Mouse (Mus musculus) urinary bladder, postnatal 10 days (tissue): Measurements from ENCODE around the gene Rbpj.

ENCODE experiments used
- DNase-seq: peaks from one replicate; pipeline ENCODE4 v3.0.0; 2022; ENCODE audit warnings: low spot score

Gene Rbpj

DNA sequence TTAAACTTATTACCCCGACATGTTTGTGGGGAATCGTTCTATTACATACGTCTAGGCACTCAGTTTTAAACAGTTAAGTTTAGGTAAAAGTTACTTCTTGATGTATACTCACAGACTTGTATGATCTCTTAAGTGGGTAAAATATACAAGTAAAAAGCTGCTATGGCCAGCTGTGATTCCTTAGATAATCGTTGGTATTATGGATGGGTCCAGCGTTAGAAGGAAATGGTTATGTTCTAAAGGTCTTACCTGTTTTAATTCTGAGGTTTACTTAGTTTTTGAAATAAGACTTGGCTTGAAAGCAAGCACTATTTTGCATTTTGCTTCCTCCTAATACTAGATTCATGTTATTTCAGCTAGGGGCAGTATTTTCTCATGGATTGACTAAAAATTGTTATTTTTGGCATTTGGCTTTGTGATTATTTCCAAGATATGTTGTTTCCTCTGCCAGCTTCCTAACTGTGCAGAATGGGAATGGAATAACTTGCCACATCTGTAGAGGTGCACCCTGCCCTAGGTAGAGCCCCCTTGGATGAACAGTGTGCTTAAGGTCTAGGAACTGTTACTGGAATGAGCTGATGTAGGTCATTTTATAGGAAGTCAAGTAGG, 127.2 kb downstream of the Rbpj start:
- DNase-seq = no peak

DNA sequence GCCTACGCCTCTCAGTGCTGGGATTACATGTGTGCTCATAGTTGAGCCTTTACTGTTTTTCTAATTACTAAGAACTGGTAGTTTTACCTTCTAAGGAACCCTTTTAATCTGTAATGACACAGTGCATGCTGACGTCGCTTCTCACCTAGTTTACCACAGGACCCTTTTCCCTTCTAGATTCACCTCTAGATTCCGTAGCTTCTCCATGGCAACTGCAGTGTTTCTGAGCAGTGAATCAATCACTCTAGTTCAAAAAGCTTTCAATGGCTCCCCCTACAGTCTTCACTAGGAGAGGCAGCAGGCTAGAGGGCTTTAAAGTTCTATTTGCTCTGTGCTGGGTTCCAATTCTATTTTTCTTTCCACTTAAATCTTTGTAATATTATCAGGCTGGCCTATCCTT, 128.3 kb downstream of the Rbpj start:
- DNase-seq = no peak

DNA sequence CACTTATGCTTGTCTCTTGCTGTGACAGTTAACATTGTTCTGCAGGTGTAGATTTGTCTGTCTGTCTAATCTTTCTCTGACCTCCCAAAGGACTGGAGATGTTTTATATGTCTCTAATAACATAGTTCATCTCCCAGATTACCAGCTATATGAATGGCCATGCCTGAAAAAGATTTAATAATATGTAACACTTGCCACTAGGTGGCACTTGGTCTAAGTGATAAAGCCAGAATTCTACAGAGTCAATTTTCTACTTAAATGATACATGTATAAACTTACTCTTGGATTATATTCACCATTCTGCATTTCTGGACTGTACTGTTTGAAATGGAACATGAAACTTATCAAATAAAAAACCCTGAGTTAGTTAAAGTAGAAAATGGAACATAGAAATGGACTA, 132.6 kb downstream of the Rbpj start:
- no peak for DNase-seq

DNA sequence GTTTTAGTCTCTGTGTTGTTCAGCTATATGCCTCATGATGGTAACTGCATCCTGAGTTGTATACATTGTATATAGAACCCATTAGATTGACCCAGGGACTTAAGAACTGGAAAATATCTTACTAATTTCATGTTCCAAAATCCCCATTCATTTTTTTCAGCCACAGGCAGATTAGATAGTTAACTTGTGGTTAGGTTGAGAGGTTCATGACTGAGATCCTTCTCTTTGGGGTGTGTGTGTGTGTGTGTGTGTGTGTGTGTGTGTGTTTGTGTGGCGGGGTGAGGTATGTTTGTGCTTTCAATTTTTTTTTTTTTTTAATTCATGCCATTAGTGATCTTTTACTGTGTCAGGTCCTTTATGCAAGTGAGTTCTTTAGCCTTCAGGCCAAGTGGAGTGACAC, 133.2 kb downstream of the Rbpj start:
- no peak for DNase-seq

DNA sequence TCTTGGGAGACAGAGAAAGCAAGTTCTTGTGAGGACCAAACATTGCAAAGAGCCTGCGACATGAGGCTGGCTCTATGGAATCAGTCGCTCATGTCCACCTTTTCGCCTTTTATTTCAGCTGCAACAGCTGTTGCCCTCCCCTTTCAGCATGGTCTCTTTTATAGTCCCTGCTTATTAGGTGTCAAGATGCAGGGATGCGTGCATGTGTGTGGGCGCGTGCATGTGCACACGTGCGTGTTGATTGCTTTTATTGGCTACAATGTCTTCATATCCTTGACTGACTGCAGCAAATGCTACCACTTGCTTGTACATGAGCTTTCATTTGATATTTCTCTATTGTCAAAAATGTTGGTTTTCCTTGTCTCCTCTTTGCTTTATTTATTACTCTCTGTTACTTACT, 136.2 kb downstream of the Rbpj start:
- DNase-seq = no peak

DNA sequence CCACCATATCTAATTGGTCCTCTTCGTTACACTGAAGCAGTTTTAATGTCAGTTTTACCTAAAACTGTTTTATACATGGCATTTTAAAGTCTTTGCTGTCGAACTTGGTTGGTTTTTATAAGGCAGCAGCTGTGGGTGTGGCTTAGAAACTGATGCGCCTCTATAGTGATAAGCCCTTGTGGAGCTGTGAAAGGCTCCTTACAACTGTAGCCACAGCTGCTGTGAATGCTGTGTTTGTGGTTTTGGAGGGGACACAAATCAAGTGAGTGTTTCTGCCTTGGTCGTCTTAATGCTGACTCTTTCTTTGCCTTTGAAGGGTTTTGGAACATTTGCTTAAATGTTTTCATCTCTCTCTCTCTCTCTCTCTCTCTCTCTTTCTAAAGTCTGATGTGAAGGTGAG, 139.5 kb downstream of the Rbpj start:
- DNase-seq = no peak

DNA sequence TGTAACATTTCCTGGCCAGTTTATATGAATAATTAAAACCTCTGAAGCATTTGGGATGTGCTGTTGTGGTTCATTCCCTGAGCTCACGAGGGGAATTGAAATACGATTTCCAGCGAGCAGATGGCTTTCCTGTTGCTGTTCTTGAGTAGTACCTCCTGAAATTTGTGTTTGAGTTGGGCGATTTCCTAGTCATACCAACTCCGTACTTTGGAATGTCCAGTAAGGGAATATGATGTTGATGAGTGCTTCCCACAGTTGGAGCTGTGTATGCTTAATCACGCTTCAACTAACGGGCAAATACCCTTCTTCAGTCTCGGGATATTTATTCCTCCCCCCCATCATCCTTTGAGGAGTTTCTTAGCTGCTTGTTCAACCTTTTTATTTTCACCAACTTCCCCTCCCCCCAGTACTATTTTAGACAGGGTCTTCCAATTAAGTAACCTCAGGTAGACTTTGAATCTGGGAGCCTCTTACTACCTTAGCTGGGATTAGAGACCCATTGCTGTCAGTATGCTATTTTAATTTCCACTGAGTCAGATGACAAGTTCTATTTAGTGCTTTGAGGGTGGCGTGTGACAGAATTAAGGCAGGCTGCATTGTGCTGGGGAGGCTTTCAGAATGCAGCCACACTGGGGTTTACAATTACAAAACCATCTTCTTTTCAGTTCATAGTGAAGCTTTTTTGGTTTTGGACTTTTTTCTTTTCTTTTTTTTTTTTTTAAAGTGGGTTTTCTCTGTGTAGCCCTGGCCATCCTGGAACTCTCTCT, 141.5 kb downstream of the Rbpj start:
- no peak for DNase-seq

DNA sequence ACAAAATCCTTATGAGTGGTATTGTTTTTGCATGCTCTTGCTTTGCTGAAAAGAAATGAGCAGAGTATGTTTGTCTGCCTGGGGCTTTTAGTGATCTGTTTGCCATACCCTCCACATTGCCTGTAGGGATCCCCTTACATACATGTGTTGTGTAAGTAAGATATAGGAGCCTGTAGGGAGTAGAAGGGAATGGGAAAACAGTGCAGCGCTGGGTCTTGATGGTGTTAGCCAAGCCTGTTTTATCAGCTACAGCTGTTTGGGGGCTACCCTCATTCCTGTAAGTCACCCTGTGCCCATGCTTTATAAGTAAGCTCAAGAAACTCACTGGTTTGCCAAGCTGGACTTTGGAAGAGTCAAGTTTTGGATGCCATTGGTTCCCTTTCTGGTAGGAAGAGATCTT, 152.9 kb downstream of the Rbpj start:
- no peak for DNase-seq

DNA sequence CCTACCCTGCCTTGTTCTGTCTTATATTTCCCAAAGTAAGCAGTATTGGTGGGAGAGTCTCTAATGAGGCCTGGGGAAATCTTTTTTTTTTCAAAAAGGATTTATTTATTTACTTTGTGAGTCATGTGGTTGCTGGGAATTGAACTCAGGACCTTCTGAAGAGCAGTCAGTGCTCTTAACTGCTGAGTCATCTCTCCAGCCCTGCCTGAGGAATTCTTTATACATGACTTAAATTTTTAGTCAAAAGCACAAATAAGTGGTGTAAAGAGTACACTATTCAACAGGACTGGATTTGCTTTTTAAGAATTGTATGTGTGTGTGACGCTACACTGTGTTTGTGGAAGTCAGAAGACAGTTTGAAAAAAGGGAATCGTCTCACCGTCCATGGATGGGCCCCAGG, 166.1 kb downstream of the Rbpj start:
- no peak for DNase-seq

DNA sequence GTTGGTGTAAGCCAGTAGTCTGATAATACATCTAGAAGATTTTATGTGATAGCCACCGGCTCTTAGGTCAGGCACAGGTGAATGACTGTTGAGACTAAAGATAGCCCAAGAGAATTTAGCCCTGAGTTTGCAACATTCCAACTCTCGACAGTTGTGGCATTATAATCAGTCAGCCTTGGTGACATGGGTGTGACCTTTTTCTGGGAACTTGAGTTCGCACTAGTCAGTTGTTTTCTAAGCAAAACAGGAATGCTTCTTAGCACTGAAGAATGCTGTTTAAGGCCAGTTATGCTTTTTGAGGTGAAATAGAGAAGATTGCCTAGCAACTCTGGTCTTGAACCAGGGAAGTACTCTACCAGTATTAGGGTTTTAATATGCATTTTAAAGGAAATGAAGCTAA, 170.8 kb downstream of the Rbpj start:
- no peak for DNase-seq

DNA sequence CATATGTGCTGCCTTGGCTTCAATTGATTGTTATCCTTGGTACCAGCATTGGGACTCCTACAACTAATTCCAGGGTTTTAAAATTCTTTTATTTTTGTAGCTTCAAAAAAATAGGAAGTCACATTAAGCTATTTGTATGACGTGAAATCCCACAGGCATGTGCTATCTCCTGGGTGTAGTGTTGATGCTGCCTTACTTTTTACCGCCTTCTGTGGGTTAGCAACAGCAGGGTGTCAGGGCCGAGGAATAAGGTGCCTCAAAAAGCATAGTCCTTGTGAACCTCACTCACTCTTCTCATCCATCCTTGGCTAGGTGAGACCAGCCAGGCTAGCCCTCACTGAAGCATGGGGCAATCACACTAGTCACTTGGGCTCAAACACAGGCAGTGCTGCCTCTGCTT, 171.3 kb downstream of the Rbpj start:
- DNase-seq = no peak

DNA sequence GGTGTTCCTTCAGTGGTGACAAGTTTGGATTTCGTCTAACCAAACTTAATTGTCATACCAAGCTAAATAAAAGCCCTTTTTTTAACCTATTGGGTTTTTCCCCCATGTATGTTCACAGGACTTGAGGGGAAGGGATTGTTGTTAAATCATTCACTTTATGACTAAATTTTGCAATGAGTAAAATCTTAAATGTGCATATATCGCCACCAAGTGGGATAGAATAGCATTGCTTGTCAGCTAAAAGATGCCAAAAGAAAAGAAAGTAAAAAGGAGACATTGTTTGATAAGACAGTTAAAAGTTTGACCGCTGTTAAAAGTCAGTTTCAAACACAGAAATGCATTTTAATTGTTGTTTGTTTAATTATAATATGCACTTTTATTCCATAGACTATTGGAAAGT, 172.7 kb downstream of the Rbpj start:
- DNase-seq = no peak

DNA sequence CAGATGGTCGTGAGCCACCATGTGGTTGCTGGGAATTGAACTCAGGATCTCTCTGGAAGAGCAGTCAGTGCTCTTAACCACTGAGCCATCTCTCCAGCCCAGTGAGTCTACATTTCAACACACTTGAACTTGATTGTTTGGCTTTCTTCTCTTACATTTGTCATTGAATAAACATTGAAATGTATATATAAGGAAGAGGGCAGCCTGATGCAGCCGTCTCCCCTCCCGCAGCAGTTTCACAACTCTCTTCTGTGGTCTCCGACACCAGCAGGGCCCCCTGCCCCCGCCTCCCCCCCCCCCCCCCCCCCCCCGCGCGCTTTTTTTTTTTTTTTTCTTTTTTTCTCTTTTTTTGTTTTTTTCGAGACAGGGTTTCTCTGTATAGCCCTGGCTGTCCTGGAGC, 180.7 kb downstream of the Rbpj start:
- DNase-seq = no peak

DNA sequence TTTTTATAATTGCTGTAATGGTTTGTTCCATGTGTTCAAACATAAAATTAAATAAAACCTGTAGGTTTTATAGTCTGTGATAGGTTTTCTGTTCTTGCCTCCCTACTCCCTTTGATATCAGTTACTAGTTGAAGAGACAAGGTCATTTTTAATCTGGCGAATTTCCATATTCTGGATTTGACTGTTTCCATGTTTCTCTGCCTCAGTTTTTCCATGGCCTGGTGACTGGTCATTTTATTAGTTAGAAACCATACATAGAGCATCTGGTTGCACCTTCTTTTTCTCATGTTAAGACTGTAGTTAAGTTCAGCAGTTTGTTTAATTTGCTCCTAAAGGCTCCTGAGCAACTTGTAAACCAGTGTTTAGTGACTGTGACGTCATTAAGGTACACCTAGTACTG, 181.4 kb downstream of the Rbpj start:
- no peak for DNase-seq

DNA sequence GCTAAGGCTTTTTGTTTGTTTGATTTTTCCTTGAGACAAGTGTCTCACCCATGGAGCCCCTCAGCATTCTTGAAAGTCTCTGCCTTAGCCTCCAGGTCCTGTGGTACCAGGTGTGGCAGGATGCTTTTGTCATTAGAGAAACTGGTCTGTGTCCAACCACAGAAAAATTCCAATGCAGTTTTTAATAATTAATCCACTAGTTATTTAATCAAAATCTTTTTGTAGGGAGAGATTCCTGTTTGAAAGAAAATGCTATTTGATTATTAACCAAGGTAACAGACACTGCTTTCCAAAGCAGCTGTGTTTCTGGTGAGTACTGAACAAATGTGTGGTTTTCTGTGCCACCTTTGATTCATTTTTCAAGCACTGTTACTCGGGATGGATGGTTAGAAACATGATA, 190.6 kb downstream of the Rbpj start:
- no peak for DNase-seq

DNA sequence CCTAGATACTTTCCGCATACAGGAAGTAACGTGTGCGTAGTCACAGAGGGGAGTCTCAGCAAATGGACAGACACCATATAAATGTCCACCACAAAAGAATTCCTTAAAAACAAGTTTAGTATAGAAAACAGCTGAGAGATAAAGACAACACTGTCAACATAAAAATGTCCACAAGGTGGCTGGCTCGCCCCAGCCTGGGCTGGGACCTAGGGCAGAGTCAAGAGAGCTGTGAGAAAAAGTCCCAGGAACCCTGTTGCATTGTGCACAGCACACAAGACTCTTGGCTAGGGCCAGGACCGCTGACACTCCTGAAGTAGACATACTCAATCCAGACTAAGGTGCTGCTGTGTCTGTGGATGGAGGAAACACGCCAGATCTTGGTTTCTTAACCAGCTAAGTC, 192.0 kb downstream of the Rbpj start:
- no peak for DNase-seq

DNA sequence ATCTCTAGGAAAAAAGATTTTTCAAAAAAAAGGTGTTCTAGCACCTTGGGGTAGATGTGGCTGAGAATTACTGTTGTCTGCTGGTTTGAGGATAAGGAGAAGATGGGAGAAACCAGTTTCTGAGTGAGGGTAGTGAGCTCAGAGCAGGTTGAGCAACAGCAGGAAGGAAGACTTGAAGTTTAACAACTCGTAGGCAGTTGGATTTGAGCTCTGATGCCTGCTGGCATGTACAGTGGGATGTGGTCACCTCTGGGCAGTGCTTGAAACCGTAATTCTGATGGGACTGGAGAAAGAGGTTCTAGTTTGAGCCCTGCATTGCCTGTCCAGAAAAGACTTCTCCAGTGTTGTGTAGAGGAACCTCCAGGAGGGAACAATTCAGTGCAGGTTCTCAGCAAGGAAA, 195.6 kb downstream of the Rbpj start:
- no peak for DNase-seq

DNA sequence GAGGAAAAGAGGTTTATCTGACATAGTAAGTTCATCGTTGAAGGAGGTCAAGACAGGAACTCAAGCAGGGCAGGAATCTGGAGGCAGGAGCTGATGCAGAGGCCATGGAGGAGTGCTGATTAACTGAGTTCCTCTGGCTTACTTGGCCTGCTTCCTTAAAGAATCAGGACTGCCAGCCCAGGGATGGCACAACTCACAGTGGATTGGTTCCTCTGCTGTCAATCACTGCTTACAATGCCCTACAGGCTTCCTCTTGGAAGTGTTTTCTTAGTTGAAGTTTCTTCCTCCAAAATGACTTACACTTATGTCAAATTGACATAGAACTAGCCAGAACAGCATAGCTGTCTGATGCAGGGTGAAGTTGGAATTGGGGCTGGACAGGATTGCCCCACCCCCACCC, 196.5 kb downstream of the Rbpj start:
- DNase-seq = no peak

DNA sequence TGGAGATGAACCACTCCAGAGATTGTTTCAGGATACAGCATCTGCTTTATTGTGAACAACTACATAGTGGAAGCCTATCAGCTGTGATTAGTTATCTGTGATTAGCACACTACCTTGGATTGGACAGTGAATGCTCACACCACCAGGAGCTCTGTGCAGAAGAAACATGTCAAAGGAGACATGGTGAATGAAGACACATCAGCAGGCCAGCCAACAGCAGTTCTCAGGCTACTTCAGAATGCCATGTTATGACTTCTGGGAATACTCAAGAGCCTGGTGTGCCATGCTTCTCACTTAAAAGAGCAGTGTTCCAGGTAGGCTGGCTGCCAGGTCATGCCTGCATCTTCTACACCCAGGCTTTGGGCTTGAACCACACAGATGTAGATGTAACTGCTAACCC, 197.7 kb downstream of the Rbpj start:
- DNase-seq = no peak

DNA sequence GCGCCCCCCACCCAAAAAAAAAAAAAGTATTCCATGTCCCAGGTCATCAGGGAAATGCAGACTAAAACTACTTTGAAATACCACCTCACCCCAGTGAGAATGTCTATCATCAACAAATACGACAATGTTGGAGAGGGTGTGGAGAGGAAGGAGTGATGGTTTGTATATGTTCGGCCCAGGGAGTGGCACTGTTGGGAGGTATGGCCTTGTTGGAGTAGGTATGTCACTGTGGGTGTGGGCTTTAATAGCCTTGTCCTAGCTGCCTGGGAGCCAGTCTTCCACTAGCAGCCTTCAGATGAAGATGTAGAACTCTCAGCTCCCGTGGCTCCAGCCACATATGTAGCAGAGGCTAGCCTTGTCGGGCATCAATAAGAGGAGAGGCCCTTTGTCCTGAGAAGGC, 202.1 kb downstream of the Rbpj start:
- no peak for DNase-seq

DNA sequence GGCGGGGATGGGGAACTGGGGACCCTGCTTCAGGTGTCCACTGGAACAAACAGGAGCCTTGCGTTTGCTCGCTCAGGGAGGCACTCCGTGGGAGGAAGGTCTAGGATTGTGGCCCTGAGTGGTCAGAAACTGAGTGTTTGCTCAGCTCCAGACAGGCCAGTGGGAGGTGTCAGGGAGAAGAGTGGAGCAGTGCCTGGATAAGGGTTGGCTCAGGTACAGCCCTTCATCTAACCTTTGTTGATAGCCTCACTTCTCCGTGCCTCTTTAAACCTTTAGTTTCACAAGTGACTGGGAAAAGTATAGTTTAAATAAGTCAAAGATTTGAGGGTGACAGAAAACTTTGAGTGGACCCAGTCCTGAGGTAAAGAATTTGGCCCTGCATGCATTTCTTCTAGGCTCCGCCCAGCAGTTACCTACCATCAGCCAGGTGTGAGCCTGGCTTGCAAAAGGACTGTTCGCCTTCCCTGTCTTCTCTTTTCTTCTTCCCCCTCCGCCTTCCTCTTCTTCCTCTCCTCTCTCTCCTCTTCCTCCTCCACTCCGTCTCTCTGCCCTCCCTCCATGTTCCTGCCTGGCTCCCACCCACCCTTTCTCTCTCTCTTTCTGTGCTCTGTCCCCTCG, 204.5 kb downstream of the Rbpj start:
- DNase-seq = no peak

DNA sequence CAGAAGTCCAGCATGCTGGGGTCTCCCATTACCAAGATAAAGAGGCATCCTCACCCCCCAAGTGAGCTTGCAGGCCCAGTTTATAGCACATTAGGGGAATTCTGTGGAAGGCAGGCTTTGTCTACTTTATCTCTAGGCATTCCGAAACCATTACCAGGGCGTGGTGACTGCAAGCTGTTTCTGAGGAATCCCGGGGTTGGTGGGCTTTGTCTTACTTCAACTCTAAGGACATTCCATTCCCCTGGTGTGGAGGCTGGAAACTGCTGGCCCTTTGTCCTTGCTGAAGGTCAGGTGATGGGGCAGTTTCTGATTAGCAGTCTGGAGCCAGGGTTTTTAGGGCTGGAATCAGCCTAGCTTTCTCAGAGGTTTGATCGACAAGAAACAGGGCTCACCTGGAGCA, 205.6 kb downstream of the Rbpj start:
- DNase-seq = no peak

DNA sequence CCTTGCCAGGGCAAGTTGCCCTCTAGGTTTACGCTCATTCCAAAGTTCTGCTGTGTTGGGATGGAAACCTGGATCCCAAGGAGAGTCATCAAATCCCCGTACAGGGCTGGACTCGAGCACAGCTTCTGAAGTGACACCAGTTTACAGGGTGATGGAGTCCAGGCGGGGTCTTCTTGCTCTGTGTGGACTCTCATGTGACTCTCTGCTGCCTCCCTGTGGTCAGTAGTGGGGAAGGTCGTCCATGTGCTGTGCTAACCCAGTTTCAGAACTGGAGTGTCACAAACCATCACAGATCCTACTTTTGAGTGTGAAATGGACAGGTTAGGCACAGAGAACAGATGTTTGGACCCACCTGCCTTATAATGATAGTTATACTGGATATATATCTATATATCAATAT, 206.4 kb downstream of the Rbpj start:
- DNase-seq = peak; percentile 17
